Mouse (Mus musculus) WW6 (cell line): ENCODE measurements around the gene Anxa10.
A peak's percentile ranks its signal among the peaks of the same experiment; 100 is the strongest.

Experiments
- DNase-seq: peaks from one replicate; pipeline ENCODE4 v3.0.0-alpha.2; 2013; ENCODE audit warnings: low read depth, low spot score

Gene Anxa10

GRCm38 (mm10) chr8:62123098-62123497 lies at the start of gene Anxa10:
Anxa10 (minus strand) TSS chr8:62123150.
- DNase-seq: no peak

- DNase-seq: no peak
Observed at GRCm38 (mm10) chr8:62132662-62133366, 9.9 kb upstream of the Anxa10 start.

- no peak for DNase-seq
Observed at GRCm38 (mm10) chr8:62097213-62097612, 25.7 kb downstream of the Anxa10 start.

- no peak for DNase-seq
Observed at GRCm38 (mm10) chr8:62081804-62082203, 41.1 kb downstream of the Anxa10 start.

DNA sequence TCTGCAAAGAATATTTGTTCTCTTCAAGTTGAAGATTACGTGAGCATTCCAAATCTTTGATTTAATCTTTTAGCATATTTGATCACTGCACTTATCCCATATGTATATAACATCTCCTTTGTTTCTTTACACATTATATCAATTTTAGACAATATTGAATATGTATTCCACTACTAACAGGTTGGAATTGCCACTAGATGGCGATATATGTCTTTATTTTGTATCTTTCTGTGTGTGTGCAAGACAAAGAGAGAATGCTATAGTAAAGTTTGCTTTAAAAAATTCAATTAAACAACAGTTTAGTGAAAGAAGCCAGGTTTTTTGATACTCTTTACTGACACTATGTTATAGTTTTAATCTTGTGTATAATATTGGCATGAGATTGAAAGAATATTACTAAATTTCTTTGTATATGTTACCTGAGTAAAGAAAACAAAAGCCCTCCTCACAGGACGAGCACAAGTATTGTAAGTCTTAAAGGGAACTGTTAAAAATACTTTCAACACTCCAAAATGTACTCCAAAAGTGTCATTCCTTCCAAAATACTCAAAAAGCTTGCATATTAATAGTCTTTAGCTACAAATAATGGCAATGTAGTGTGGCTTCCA lies 42.7 kb downstream of the Anxa10 start:
- DNase-seq: peak; percentile 14

DNA sequence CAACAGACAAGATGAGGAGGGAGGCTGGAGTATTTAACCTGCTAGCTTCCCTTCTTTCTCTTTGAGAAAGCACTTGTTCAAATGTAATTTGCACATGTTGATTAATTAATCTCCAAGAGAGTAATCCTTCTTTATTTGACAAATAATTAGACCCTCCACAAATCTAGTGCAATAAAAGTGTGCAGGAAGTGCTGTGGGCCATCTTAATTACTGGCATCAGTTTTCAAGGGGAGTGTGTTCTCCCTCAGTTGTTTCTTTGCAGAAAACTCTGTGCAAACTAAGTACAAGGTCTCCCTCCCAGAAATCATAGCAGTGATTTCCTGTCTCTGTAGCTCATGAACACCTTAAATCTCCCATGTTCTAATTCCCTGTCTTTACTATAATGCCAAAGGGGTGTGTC lies 54.6 kb downstream of the Anxa10 start:
- no peak for DNase-seq

DNA sequence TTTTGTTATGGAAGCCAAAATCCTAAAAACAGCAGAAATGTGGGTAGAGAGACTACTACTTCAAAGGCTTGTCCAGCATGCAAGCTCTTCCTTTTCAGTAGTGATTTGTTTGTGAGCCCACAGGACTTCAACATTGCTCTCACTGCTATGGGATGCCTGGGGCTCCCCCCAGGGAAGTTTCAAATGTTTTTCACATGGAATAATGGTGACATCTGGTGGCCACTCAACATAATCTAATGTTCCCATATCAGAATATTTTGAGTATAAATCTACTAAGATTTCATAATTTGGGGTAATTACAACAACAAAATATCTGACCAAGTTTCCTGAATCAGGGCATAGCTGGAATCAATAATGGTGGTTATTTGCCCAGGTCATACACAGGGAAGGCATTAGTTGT lies 62.6 kb downstream of the Anxa10 start:
- DNase-seq: no peak

GRCm38 (mm10) chr8:62046809-62047208 lies 76.1 kb downstream of the Anxa10 start:
- no peak for DNase-seq

DNA sequence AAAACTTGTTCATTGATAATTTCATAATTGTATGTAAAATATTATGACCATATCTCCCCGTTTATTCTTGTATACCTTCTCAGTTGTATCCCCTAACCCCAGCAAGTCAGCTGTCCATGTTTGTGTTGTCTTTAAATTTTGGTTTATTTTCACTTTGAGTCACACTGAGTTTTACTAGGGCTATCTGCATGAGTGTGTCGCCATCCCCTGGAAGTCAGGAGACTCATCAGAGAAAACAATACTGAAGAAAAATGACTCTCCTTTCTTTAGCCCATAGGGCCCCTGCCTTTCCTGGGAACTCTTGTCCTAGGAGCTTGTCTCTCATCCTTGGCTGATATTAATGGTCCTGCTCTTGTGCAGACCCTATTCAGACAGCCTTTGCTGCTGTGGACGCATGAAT lies 88.6 kb downstream of the Anxa10 start:
- no peak for DNase-seq

DNA sequence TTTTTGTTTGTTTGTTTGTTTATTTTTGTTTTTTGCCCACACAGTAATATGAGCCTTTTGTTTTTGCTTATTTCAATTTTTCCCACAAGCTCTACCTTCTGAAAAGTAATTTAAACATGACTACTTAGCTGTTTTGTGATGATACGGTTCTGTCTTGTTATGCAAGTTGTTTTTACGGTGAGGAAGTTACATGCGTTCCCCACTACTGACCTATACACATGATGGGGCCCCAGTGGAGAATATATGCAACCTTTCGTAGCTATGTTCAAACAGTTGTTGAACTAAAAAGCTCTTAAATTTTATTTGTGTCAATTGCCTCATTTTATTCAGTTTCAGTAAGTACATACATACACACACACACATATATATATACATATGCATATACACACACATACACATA lies 108.4 kb downstream of the Anxa10 start:
- no peak for DNase-seq

DNA sequence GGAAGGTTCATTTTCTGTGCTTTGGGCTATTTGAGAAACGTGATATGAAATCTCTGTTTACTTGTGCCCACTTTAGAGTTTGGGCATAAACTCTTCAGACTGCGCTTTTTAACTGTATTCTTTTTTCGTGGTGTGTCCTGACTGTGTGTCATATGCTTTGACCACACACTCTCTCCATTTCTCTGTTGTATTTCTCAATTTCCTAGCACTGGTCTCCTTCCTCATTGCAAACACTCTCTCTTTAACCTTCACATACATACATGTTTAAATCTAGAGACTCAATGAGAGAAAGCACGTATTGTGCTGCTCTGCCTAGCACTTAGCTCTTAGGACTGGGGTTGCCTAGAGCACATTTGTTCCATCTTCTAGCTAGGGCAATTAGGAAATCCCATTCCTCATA lies 108.8 kb downstream of the Anxa10 start:
- no peak for DNase-seq
